Mouse (Mus musculus) limb, embryonic 13.5 days (tissue): Measurements from ENCODE around the gene Dnaic2. TPM values are rescaled to one million over a fixed set of nuclear protein-coding genes. Genes with fewer than 3 reads are reported as not detected.

Experiments
- ATAC-seq: fragments of 200-750 bp; cut with Nextera tagmentation; 2 replicates; pipeline ENCODE4 v1.8.0; 2017; ENCODE audit warnings: low read depth, moderate number of reproducible peaks, moderate TSS enrichment; ENCODE audit not compliant: low FRiP score
- H3K27ac ChIP-seq: fragments of 300-500 bp; sonication (generic); 2 replicates; pipeline ENCODE4 v1.5.1; 2015; ENCODE audit warnings: inconsistent platforms, mild to moderate bottlenecking, moderate library complexity
- H3K27me3 ChIP-seq: fragments of 300-500 bp; sonication (generic); 2 replicates; pipeline ENCODE4 v1.6.1; 2015; ENCODE audit warnings: mild to moderate bottlenecking, inconsistent platforms
- H3K36me3 ChIP-seq: fragments of 300-500 bp; sonication (generic); 2 replicates; pipeline ENCODE4 v1.6.1; 2015; ENCODE audit warnings: inconsistent platforms, mild to moderate bottlenecking, moderate library complexity
- H3K4me1 ChIP-seq: fragments of 300-500 bp; sonication (generic); 2 replicates; pipeline ENCODE4 v1.6.1; 2015; ENCODE audit warnings: inconsistent platforms
- H3K4me2 ChIP-seq: fragments of 300-500 bp; sonication (generic); replicated peaks from 2 replicates; pipeline ENCODE4 v1.6.1; 2015; ENCODE audit warnings: inconsistent platforms, mild to moderate bottlenecking, moderate library complexity
- H3K4me3 ChIP-seq: fragments of 300-500 bp; sonication (generic); 2 replicates; pipeline ENCODE4 v1.5.1; 2015; ENCODE audit warnings: moderate library complexity, mild to moderate bottlenecking, inconsistent platforms
- H3K9ac ChIP-seq: fragments of 300-500 bp; sonication (generic); 2 replicates; pipeline ENCODE4 v1.6.1; 2015; ENCODE audit warnings: mild to moderate bottlenecking, inconsistent platforms
- H3K9me3 ChIP-seq: fragments of 300-500 bp; sonication (generic); 2 replicates; pipeline ENCODE4 v1.6.1; 2016; ENCODE audit warnings: inconsistent platforms
- WGBS: fragments of 180-500 bp; shearing (Covaris S2); methylation state at CpG from one replicate; pipeline ENCODE4 v1.1.7; 2015; 5-methylcytosine and 5-hydroxymethylcytosine counted together
- polyA plus RNA-seq: library from polyadenylated mRNA; unstranded; fragments of >200 nt; fragmentation: Nextera tagmentation; extraction: Ambion mirVana; gene quantifications from 2 replicates; pipeline ENCODE4 v1.2.1, GENCODE M21; 2015

Gene Dnaic2
- polyA plus RNA-seq, 1 experiment from 2014 or later: 0.95 TPM

GRCm38 (mm10) chr11:114704071-114704913 is 22.9 kb upstream of the Dnaic2 start:
- peak overlapping the region; percentile 15; the same call in 1 of the 2 replicates for H3K4me2 ChIP-seq
- 0 out of 2 replicates have a peak, but pooled peaks have one; percentile 46 for ATAC-seq
- WGBS: 58% methylated on average over 22 of the region's 22 CpGs
- peaks cover 18% of the 10 kb centered on the region for H3K36me3 ChIP-seq
- no peak overlapping the region for H3K4me3 ChIP-seq
- peaks cover 16% of the 10 kb centered on the region for H3K4me1 ChIP-seq
- no peaks in the 10 kb centered on the region for H3K27me3 ChIP-seq
- H3K9ac ChIP-seq: no peak overlapping the region
- H3K9me3 ChIP-seq: no peaks in the 10 kb centered on the region
- H3K27ac ChIP-seq: peak overlapping the region; percentile 44; the same call in 1 of the 2 replicates

- H3K36me3 ChIP-seq: peaks cover 32% of the 10 kb centered on the region
- H3K9me3 ChIP-seq: no peaks in the 10 kb centered on the region
- no peaks in the 10 kb centered on the region for H3K27me3 ChIP-seq
- H3K27ac ChIP-seq: no peak overlapping the region
- no peak overlapping the region for H3K4me2 ChIP-seq
- WGBS: 85% methylated on average over 5 of the region's 5 CpGs
- H3K9ac ChIP-seq: no peak overlapping the region
- peaks cover 16% of the 10 kb centered on the region for H3K4me1 ChIP-seq
- no peak for ATAC-seq
- no peak overlapping the region for H3K4me3 ChIP-seq
These were observed 20.9 kb upstream of the Dnaic2 start for GRCm38 (mm10) chr11:114706358-114706757.

- H3K9ac ChIP-seq: no peak overlapping the region
- WGBS: 87% methylated on average over 3 of the region's 3 CpGs
- H3K36me3 ChIP-seq: peaks cover 46% of the 10 kb centered on the region
- no peaks in the 10 kb centered on the region for H3K9me3 ChIP-seq
- H3K27ac ChIP-seq: no peak overlapping the region
- no peak overlapping the region for H3K4me3 ChIP-seq
- no peaks in the 10 kb centered on the region for H3K27me3 ChIP-seq
- ATAC-seq: no peak
- no peaks in the 10 kb centered on the region for H3K4me1 ChIP-seq
- H3K4me2 ChIP-seq: no peak overlapping the region
These were observed 15.8 kb upstream of the Dnaic2 start for GRCm38 (mm10) chr11:114711393-114711792.

GRCm38 (mm10) chr11:114711861-114712260 is 15.3 kb upstream of the Dnaic2 start:
- Histone ChIP-seq H3K9me3 (no peaks in the 10 kb centered on the region), H3K36me3 (peaks cover 46% of the 10 kb centered on the region), H3K27me3 (no peaks in the 10 kb centered on the region), H3K4me2 (no peak overlapping the region), H3K4me3 (no peak overlapping the region), H3K4me1 (no peaks in the 10 kb centered on the region), H3K27ac (no peak overlapping the region), H3K9ac (no peak overlapping the region)
- ATAC-seq: no peak
- WGBS: 79% methylated on average over 12 of the region's 12 CpGs

GRCm38 (mm10) chr11:114714526-114714925 is 12.7 kb upstream of the Dnaic2 start:
- H3K27me3 ChIP-seq: no peaks in the 10 kb centered on the region
- no peak overlapping the region for H3K9ac ChIP-seq
- H3K4me2 ChIP-seq: no peak overlapping the region
- no peak overlapping the region for H3K4me3 ChIP-seq
- H3K4me1 ChIP-seq: no peaks in the 10 kb centered on the region
- no peak overlapping the region for H3K27ac ChIP-seq
- no peaks in the 10 kb centered on the region for H3K9me3 ChIP-seq
- peaks cover 28% of the 10 kb centered on the region for H3K36me3 ChIP-seq
- WGBS: 85% methylated on average over 6 of the region's 6 CpGs
- no peak for ATAC-seq

- Histone ChIP-seq H3K36me3 (peaks cover 22% of the 10 kb centered on the region), H3K4me3 (no peak overlapping the region), H3K9me3 (no peaks in the 10 kb centered on the region), H3K27ac (no peak overlapping the region), H3K27me3 (no peaks in the 10 kb centered on the region), H3K9ac (no peak overlapping the region), H3K4me2 (no peak overlapping the region), H3K4me1 (no peaks in the 10 kb centered on the region)
- 68% methylated on average over 7 of the region's 7 CpGs for WGBS
- ATAC-seq: no peak
These were observed 11.7 kb upstream of the Dnaic2 start for GRCm38 (mm10) chr11:114715531-114715930.

- H3K4me1 ChIP-seq: peaks cover 9% of the 10 kb centered on the region
- H3K4me3 ChIP-seq: no peak overlapping the region
- no peak overlapping the region for H3K27ac ChIP-seq
- no peaks in the 10 kb centered on the region for H3K9me3 ChIP-seq
- no peaks in the 10 kb centered on the region for H3K36me3 ChIP-seq
- no peak overlapping the region for H3K4me2 ChIP-seq
- H3K27me3 ChIP-seq: no peaks in the 10 kb centered on the region
- no peak for ATAC-seq
- WGBS: 89% methylated on average over 10 of the region's 10 CpGs
- H3K9ac ChIP-seq: no peak overlapping the region
These were observed 6.7 kb upstream of the Dnaic2 start for GRCm38 (mm10) chr11:114720535-114720934.

GRCm38 (mm10) chr11:114722438-114722837 is 4.8 kb upstream of the Dnaic2 start:
- no peaks in the 10 kb centered on the region for H3K27me3 ChIP-seq
- ATAC-seq: no peak
- 88% methylated on average over 8 of the region's 8 CpGs for WGBS

GRCm38 (mm10) chr11:114723030-114723429 is 4.2 kb upstream of the Dnaic2 start:
- H3K4me2 ChIP-seq: no peak overlapping the region
- H3K4me1 ChIP-seq: peaks cover 20% of the 10 kb centered on the region
- no peak overlapping the region for H3K4me3 ChIP-seq
- H3K9ac ChIP-seq: no peak overlapping the region
- ATAC-seq: no peak
- no peaks in the 10 kb centered on the region for H3K9me3 ChIP-seq
- no peak overlapping the region for H3K27ac ChIP-seq
- peaks cover 5% of the 10 kb centered on the region; the same call in 1 of the 2 replicates for H3K27me3 ChIP-seq
- 68% methylated on average over 13 of the region's 13 CpGs for WGBS
- H3K36me3 ChIP-seq: no peaks in the 10 kb centered on the region

More at GRCm38 (mm10) chr11:114722438-114722837, 4.8 kb upstream of the Dnaic2 start:
- no peaks in the 10 kb centered on the region for H3K36me3 ChIP-seq
- H3K4me1 ChIP-seq: peaks cover 15% of the 10 kb centered on the region
- no peak overlapping the region for H3K4me2 ChIP-seq
- H3K9ac ChIP-seq: no peak overlapping the region
- no peak overlapping the region for H3K4me3 ChIP-seq
- H3K9me3 ChIP-seq: no peaks in the 10 kb centered on the region
- no peak overlapping the region for H3K27ac ChIP-seq

GRCm38 (mm10) chr11:114724787-114725590 is 2.2 kb upstream of the Dnaic2 start:
- no peak overlapping the region for H3K4me3 ChIP-seq
- H3K36me3 ChIP-seq: no peaks in the 10 kb centered on the region
- H3K27me3 ChIP-seq: peaks cover 10% of the 10 kb centered on the region; the same call in 1 of the 2 replicates
- H3K9me3 ChIP-seq: no peaks in the 10 kb centered on the region
- ATAC-seq: peak; percentile 61
- H3K4me2 ChIP-seq: 0 out of 2 replicates have a peak overlapping the region, but pooled peaks have one; percentile 25
- H3K27ac ChIP-seq: peak overlapping the region; percentile 39; the same call in 1 of the 2 replicates
- H3K4me1 ChIP-seq: peaks cover 31% of the 10 kb centered on the region
- WGBS: 38% methylated on average over 11 of the region's 11 CpGs
- no peak overlapping the region for H3K9ac ChIP-seq

GRCm38 (mm10) chr11:114727826-114728186 is 598 bp downstream of the Dnaic2 start:
- 26% methylated on average over 5 of the region's 5 CpGs for whole genome bisulfite sequencing
- peaks cover 10% of the 10 kb centered on the region; the same call in 1 of the 2 replicates for H3K27me3 ChIP-seq
- H3K27ac ChIP-seq: no peak overlapping the region; the same call in 1 of the 2 replicates
- no peaks in the 10 kb centered on the region for H3K36me3 ChIP-seq
- no peak for ATAC-seq
- 0 out of 2 replicates have a peak overlapping the region, but pooled peaks have one; percentile 20 for H3K9ac ChIP-seq
- peaks cover 31% of the 10 kb centered on the region for H3K4me1 ChIP-seq
- H3K4me2 ChIP-seq: peak overlapping the region; percentile 64
- peak overlapping the region; percentile 33; the same call in 1 of the 2 replicates for H3K4me3 ChIP-seq
- no peaks in the 10 kb centered on the region for H3K9me3 ChIP-seq

- Histone ChIP-seq H3K4me1 (peaks cover 31% of the 10 kb centered on the region), H3K9ac (no peak overlapping the region), H3K4me2 (no peak overlapping the region), H3K27ac (no peak overlapping the region), H3K27me3 (peaks cover 10% of the 10 kb centered on the region; the same call in 1 of the 2 replicates), H3K9me3 (no peaks in the 10 kb centered on the region), H3K36me3 (no peaks in the 10 kb centered on the region), H3K4me3 (no peak overlapping the region)
- ATAC-seq: no peak
- WGBS: 32% methylated on average over 5 of the region's 5 CpGs
These were observed 1.1 kb downstream of the Dnaic2 start for GRCm38 (mm10) chr11:114728333-114728732.
